Mouse (Mus musculus): ENCODE results near the gene S100a16. TPM values are rescaled to one million over a fixed set of nuclear protein-coding genes. Genes with fewer than 3 reads are reported as not detected.

S100a16 gene
- polyA plus RNA-seq, 1 experiment from 2014 or later: 61.6 TPM

- 65% methylated on average over 2 of the region's 2 CpGs for WGBS
- Histone ChIP-seq H3K4me3 (ENCODE audit: low read depth, low read length) (no peak overlapping the region), H3K36me3 (ENCODE audit: control insufficient read depth, insufficient read depth) (no peaks in the 10 kb centered on the region), H3K27ac (ENCODE audit: low read depth, low read length) (no peak overlapping the region), H3K4me2 (replicated peaks; ENCODE audit: low read depth) (no peak overlapping the region), H3K4me1 (replicated peaks; ENCODE audit: control insufficient read depth, insufficient read depth, low read length) (no peaks in the 10 kb centered on the region), H3K27me3 (replicated peaks; ENCODE audit: control insufficient read depth, insufficient read depth, low read length) (no peaks in the 10 kb centered on the region), H3K9ac (ENCODE audit: low read depth, low read length) (no peak overlapping the region), H3K9me3 (ENCODE audit: control insufficient read depth) (no peaks in the 10 kb centered on the region)
- no peak for TF ChIP-seq CTCF (IDR thresholded peaks at IDR 0.05; ENCODE audit: low read depth)
- no peak for ATAC-seq
Observed at GRCm38 (mm10) chr3:90550421-90550790, 13.4 kb downstream of the S100a16 start.

DNA sequence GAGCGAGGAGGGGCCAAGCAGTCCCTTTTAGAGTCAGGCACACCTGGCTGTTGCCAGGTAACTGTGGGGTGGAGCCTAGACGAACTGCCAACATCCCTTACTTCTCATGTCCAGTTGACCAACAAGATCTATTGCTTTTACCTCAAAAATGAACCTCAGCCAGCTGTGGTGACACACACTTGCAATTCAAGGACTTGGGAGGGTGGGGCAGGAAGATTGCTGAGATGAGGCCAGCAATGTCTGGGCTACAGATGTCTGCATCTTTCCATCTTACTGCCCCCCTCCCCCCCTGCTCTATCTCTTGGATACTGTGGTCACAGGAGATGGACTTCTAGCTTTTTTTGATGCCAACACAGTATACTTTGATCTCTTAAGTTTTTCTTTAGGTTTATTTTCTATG lies 15.2 kb downstream of the S100a16 start:
- no peak overlapping the region for H3K4me3 ChIP-seq (ENCODE audit: low read depth, low read length)
- H3K27ac ChIP-seq (ENCODE audit: low read depth, low read length): no peak overlapping the region
- WGBS: 79% methylated on average over 2 of the region's 2 CpGs
- no peak overlapping the region for H3K9ac ChIP-seq (ENCODE audit: low read depth, low read length)
- H3K4me1 ChIP-seq (replicated peaks; ENCODE audit: control insufficient read depth, insufficient read depth, low read length): no peaks in the 10 kb centered on the region
- no peaks in the 10 kb centered on the region for H3K9me3 ChIP-seq (ENCODE audit: control insufficient read depth)
- ATAC-seq: no peak
- TF ChIP-seq CTCF (IDR thresholded peaks at IDR 0.05; ENCODE audit: low read depth): no peak
- no peaks in the 10 kb centered on the region for H3K36me3 ChIP-seq (ENCODE audit: control insufficient read depth, insufficient read depth)
- no peaks in the 10 kb centered on the region for H3K27me3 ChIP-seq (replicated peaks; ENCODE audit: control insufficient read depth, insufficient read depth, low read length)
- no peak overlapping the region for H3K4me2 ChIP-seq (replicated peaks; ENCODE audit: low read depth)

GRCm38 (mm10) chr3:90555954-90556353 lies 18.9 kb downstream of the S100a16 start:
- WGBS: 71% methylated on average over 5 of the region's 5 CpGs
- no peak overlapping the region for H3K4me2 ChIP-seq (replicated peaks; ENCODE audit: low read depth)
- no peaks in the 10 kb centered on the region for H3K9me3 ChIP-seq (ENCODE audit: control insufficient read depth)
- H3K27ac ChIP-seq (ENCODE audit: low read depth, low read length): no peak overlapping the region
- no peaks in the 10 kb centered on the region for H3K27me3 ChIP-seq (replicated peaks; ENCODE audit: control insufficient read depth, insufficient read depth, low read length)
- H3K4me1 ChIP-seq (replicated peaks; ENCODE audit: control insufficient read depth, insufficient read depth, low read length): no peaks in the 10 kb centered on the region
- no peak overlapping the region for H3K9ac ChIP-seq (ENCODE audit: low read depth, low read length)
- no peak overlapping the region for H3K4me3 ChIP-seq (ENCODE audit: low read depth, low read length)
- H3K36me3 ChIP-seq (ENCODE audit: control insufficient read depth, insufficient read depth): no peaks in the 10 kb centered on the region
- TF ChIP-seq CTCF (IDR thresholded peaks at IDR 0.05; ENCODE audit: low read depth): no peak
- ATAC-seq: no peak

DNA sequence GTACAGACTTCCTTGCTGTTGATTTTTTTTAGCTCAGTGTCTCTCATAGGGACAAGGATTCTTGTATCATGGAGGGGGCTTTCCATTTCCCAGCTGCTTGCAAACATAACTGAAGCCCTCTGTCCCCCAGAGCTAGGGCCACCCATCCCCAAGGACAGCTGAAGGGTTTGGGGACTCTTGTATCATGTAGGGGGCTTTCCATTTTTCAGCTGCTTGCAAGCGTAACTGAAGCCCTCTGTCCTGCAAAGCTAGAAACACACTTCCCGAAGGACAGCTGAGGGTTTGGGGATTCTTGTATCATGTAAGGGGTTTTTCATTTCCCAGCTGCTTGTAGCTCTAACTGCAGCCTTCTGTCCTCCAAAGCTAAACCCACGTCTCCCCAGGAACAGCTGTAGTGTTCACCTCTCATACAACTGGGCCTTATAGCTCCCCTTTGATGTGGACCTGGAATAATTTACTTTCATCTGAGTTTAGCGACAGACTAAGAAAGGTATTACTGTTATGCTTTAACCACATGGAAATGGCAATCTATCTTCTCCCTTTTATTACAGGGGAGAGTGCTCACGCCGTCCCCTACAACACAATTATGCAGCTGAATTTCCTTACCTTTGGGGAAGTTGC lies 23.1 kb downstream of the S100a16 start, which contains the start of gene S100a3:
Gene S100a3 (plus strand): TSS at position 571 of the 621 bp plus-strand sequence.
- TF ChIP-seq CTCF (IDR thresholded peaks at IDR 0.05; ENCODE audit: low read depth): no peak
- Histone ChIP-seq H3K9me3 (ENCODE audit: control insufficient read depth) (no peaks in the 10 kb centered on the region), H3K27me3 (replicated peaks; ENCODE audit: control insufficient read depth, insufficient read depth, low read length) (no peaks in the 10 kb centered on the region), H3K4me3 (ENCODE audit: low read depth, low read length) (no peak within 1 kb of the TSS), H3K36me3 (ENCODE audit: control insufficient read depth, insufficient read depth) (no peaks in the 10 kb centered on the region), H3K9ac (ENCODE audit: low read depth, low read length) (no peak within 1 kb of the TSS), H3K27ac (ENCODE audit: low read depth, low read length) (no peak within 1 kb of the TSS), H3K4me1 (replicated peaks; ENCODE audit: control insufficient read depth, insufficient read depth, low read length) (no peaks in the 10 kb centered on the region), H3K4me2 (replicated peaks; ENCODE audit: low read depth) (no peak within 1 kb of the TSS)
- no peak for ATAC-seq
- WGBS: 66% methylated on average over 6 of the region's 6 CpGs

- no peak overlapping the region for H3K4me2 ChIP-seq (replicated peaks; ENCODE audit: low read depth)
- H3K27ac ChIP-seq (ENCODE audit: low read depth, low read length): no peak overlapping the region
- H3K27me3 ChIP-seq (replicated peaks; ENCODE audit: control insufficient read depth, insufficient read depth, low read length): no peaks in the 10 kb centered on the region
- H3K36me3 ChIP-seq (ENCODE audit: control insufficient read depth, insufficient read depth): no peaks in the 10 kb centered on the region
- no peaks in the 10 kb centered on the region for H3K4me1 ChIP-seq (replicated peaks; ENCODE audit: control insufficient read depth, insufficient read depth, low read length)
- H3K9ac ChIP-seq (ENCODE audit: low read depth, low read length): no peak overlapping the region
- TF ChIP-seq CTCF (IDR thresholded peaks at IDR 0.05; ENCODE audit: low read depth): no peak
- 82% methylated on average over 5 of the region's 5 CpGs for WGBS
- H3K9me3 ChIP-seq (ENCODE audit: control insufficient read depth): no peaks in the 10 kb centered on the region
- no peak for ATAC-seq
- no peak overlapping the region for H3K4me3 ChIP-seq (ENCODE audit: low read depth, low read length)
Observed at GRCm38 (mm10) chr3:90574691-90575090, 37.6 kb downstream of the S100a16 start.

GRCm38 (mm10) chr3:90575320-90575719 lies 38.3 kb downstream of the S100a16 start:
- no peak overlapping the region for H3K9ac ChIP-seq (ENCODE audit: low read depth, low read length)
- H3K9me3 ChIP-seq (ENCODE audit: control insufficient read depth): no peaks in the 10 kb centered on the region
- 41% methylated on average over 3 of the region's 3 CpGs for WGBS
- TF ChIP-seq CTCF (IDR thresholded peaks at IDR 0.05; ENCODE audit: low read depth): no peak
- H3K27ac ChIP-seq (ENCODE audit: low read depth, low read length): no peak overlapping the region
- H3K27me3 ChIP-seq (replicated peaks; ENCODE audit: control insufficient read depth, insufficient read depth, low read length): no peaks in the 10 kb centered on the region
- H3K36me3 ChIP-seq (ENCODE audit: control insufficient read depth, insufficient read depth): no peaks in the 10 kb centered on the region
- H3K4me1 ChIP-seq (replicated peaks; ENCODE audit: control insufficient read depth, insufficient read depth, low read length): no peaks in the 10 kb centered on the region
- no peak for ATAC-seq
- no peak overlapping the region for H3K4me2 ChIP-seq (replicated peaks; ENCODE audit: low read depth)
- H3K4me3 ChIP-seq (ENCODE audit: low read depth, low read length): no peak overlapping the region

All from intestine, postnatal 0 days (tissue).